Mouse (Mus musculus): Measurements from ENCODE around the gene Sertad1. TPM values are rescaled to one million over a fixed set of nuclear protein-coding genes. Genes with fewer than 3 reads are reported as not detected.
A peak's percentile ranks its signal among the peaks of the same experiment; 100 is the strongest.

Sertad1 gene
- polyA plus RNA-seq, 1 experiment, result 19.4 TPM

- DNase-seq, result no peak
- H3K4me1 ChIP-seq (ENCODE audit: control insufficient read depth, insufficient read depth, low read length), result no peaks in the 10 kb centered on the region
- WGBS, result 59% methylated on average over 1 of the region's 1 CpGs
- TF ChIP-seq POLR2A (IDR thresholded peaks at IDR 0.05; ENCODE audit: low read depth, low read length) (no peak), CTCF (conservative IDR thresholded peaks at IDR 0.05; ENCODE audit: insufficient read depth, insufficient read length, low read depth, low read length) (no peak)
- H3K4me3 ChIP-seq (ENCODE audit: insufficient read depth, low read depth, low read length), result no peak overlapping the region
- H3K27me3 ChIP-seq (replicated peaks; ENCODE audit: control insufficient read depth, insufficient read depth, low read length), result no peaks in the 10 kb centered on the region
- H3K36me3 ChIP-seq (ENCODE audit: control insufficient read depth, insufficient read depth, low read length), result no peaks in the 10 kb centered on the region
- no peak overlapping the region for H3K27ac ChIP-seq (ENCODE audit: insufficient read depth, low read depth, low read length)
Observed at GRCm38 (mm10) chr7:27520599-27520998, 33.9 kb downstream of the Sertad1 start.

- DNase-seq, result no peak
- Histone ChIP-seq H3K4me1 (ENCODE audit: control insufficient read depth, insufficient read depth, low read length) (no peaks in the 10 kb centered on the region), H3K36me3 (ENCODE audit: control insufficient read depth, insufficient read depth, low read length) (no peaks in the 10 kb centered on the region), H3K27me3 (replicated peaks; ENCODE audit: control insufficient read depth, insufficient read depth, low read length) (no peaks in the 10 kb centered on the region), H3K27ac (ENCODE audit: insufficient read depth, low read depth, low read length) (no peak within 1 kb of the TSS), H3K4me3 (ENCODE audit: insufficient read depth, low read depth, low read length) (no peak within 1 kb of the TSS)
- WGBS, result 65% methylated on average over 5 of the region's 5 CpGs
- TF ChIP-seq POLR2A (IDR thresholded peaks at IDR 0.05; ENCODE audit: low read depth, low read length) (no peak), CTCF (conservative IDR thresholded peaks at IDR 0.05; ENCODE audit: insufficient read depth, insufficient read length, low read depth, low read length) (no peak)
Observed at GRCm38 (mm10) chr7:27522967-27523366, 36.3 kb downstream of the Sertad1 start, which contains the start of gene Hipk4. TSS of gene Hipk4 (plus strand) at chr7:27523267.

GRCm38 (mm10) chr7:27523805-27524204 lies 37.1 kb downstream of the Sertad1 start:
- H3K4me3 ChIP-seq (ENCODE audit: insufficient read depth, low read depth, low read length), result no peak overlapping the region
- WGBS, result 95% methylated on average over 13 of the region's 13 CpGs
- H3K27ac ChIP-seq (ENCODE audit: insufficient read depth, low read depth, low read length), result no peak overlapping the region
- H3K4me1 ChIP-seq (ENCODE audit: control insufficient read depth, insufficient read depth, low read length), result no peaks in the 10 kb centered on the region
- H3K27me3 ChIP-seq (replicated peaks; ENCODE audit: control insufficient read depth, insufficient read depth, low read length), result no peaks in the 10 kb centered on the region
- TF ChIP-seq POLR2A (IDR thresholded peaks at IDR 0.05; ENCODE audit: low read depth, low read length) (no peak), CTCF (conservative IDR thresholded peaks at IDR 0.05; ENCODE audit: insufficient read depth, insufficient read length, low read depth, low read length) (no peak)
- DNase-seq, result no peak
- no peaks in the 10 kb centered on the region for H3K36me3 ChIP-seq (ENCODE audit: control insufficient read depth, insufficient read depth, low read length)

GRCm38 (mm10) chr7:27526039-27526827 lies 39.5 kb downstream of the Sertad1 start:
- DNase-seq, result peak; percentile 79
- Histone ChIP-seq H3K4me1 (ENCODE audit: control insufficient read depth, insufficient read depth, low read length) (no peaks in the 10 kb centered on the region), H3K27me3 (replicated peaks; ENCODE audit: control insufficient read depth, insufficient read depth, low read length) (no peaks in the 10 kb centered on the region), H3K4me3 (ENCODE audit: insufficient read depth, low read depth, low read length) (no peak overlapping the region), H3K27ac (ENCODE audit: insufficient read depth, low read depth, low read length) (no peak overlapping the region), H3K36me3 (ENCODE audit: control insufficient read depth, insufficient read depth, low read length) (no peaks in the 10 kb centered on the region)
- TF ChIP-seq POLR2A (IDR thresholded peaks at IDR 0.05; ENCODE audit: low read depth, low read length) (no peak), CTCF (conservative IDR thresholded peaks at IDR 0.05; ENCODE audit: insufficient read depth, insufficient read length, low read depth, low read length) (peak; percentile 91)
- WGBS, result 19% methylated on average over 10 of the region's 10 CpGs

- Histone ChIP-seq H3K27ac (ENCODE audit: insufficient read depth, low read depth, low read length) (no peak overlapping the region), H3K4me3 (ENCODE audit: insufficient read depth, low read depth, low read length) (no peak overlapping the region), H3K27me3 (replicated peaks; ENCODE audit: control insufficient read depth, insufficient read depth, low read length) (no peaks in the 10 kb centered on the region), H3K36me3 (ENCODE audit: control insufficient read depth, insufficient read depth, low read length) (no peaks in the 10 kb centered on the region), H3K4me1 (ENCODE audit: control insufficient read depth, insufficient read depth, low read length) (no peaks in the 10 kb centered on the region)
- WGBS, result 79% methylated on average over 21 of the region's 21 CpGs
- no peak for DNase-seq
- TF ChIP-seq CTCF (conservative IDR thresholded peaks at IDR 0.05; ENCODE audit: insufficient read depth, insufficient read length, low read depth, low read length), result no peak
- no peak for TF ChIP-seq POLR2A (IDR thresholded peaks at IDR 0.05; ENCODE audit: low read depth, low read length)
Observed at GRCm38 (mm10) chr7:27529070-27529469, 42.4 kb downstream of the Sertad1 start.

GRCm38 (mm10) chr7:27530937-27531336 lies 44.2 kb downstream of the Sertad1 start:
- Histone ChIP-seq H3K27me3 (replicated peaks; ENCODE audit: control insufficient read depth, insufficient read depth, low read length) (no peaks in the 10 kb centered on the region), H3K4me1 (ENCODE audit: control insufficient read depth, insufficient read depth, low read length) (no peaks in the 10 kb centered on the region), H3K36me3 (ENCODE audit: control insufficient read depth, insufficient read depth, low read length) (no peaks in the 10 kb centered on the region), H3K27ac (ENCODE audit: insufficient read depth, low read depth, low read length) (no peak overlapping the region), H3K4me3 (ENCODE audit: insufficient read depth, low read depth, low read length) (no peak overlapping the region)
- no peak for DNase-seq
- WGBS, result 89% methylated on average over 3 of the region's 3 CpGs
- TF ChIP-seq POLR2A (IDR thresholded peaks at IDR 0.05; ENCODE audit: low read depth, low read length) (no peak), CTCF (conservative IDR thresholded peaks at IDR 0.05; ENCODE audit: insufficient read depth, insufficient read length, low read depth, low read length) (peak; percentile 32; the same call in 1 of the 2 replicates)

- 85% methylated on average over 10 of the region's 10 CpGs for WGBS
- no peaks in the 10 kb centered on the region for H3K36me3 ChIP-seq (ENCODE audit: control insufficient read depth, insufficient read depth, low read length)
Observed at GRCm38 (mm10) chr7:27531707-27532106, 45.0 kb downstream of the Sertad1 start.

More at GRCm38 (mm10) chr7:27531707-27532106, 45.0 kb downstream of the Sertad1 start:
- TF ChIP-seq CTCF (conservative IDR thresholded peaks at IDR 0.05; ENCODE audit: insufficient read depth, insufficient read length, low read depth, low read length) (no peak), POLR2A (IDR thresholded peaks at IDR 0.05; ENCODE audit: low read depth, low read length) (no peak)
- Histone ChIP-seq H3K4me3 (ENCODE audit: insufficient read depth, low read depth, low read length) (no peak overlapping the region), H3K27ac (ENCODE audit: insufficient read depth, low read depth, low read length) (no peak overlapping the region), H3K27me3 (replicated peaks; ENCODE audit: control insufficient read depth, insufficient read depth, low read length) (no peaks in the 10 kb centered on the region), H3K4me1 (ENCODE audit: control insufficient read depth, insufficient read depth, low read length) (no peaks in the 10 kb centered on the region)
- DNase-seq, result no peak

Data from kidney, adult 2 months (tissue).